Mouse (Mus musculus) liver (tissue): ENCODE data around the gene Tlcd2.
"Not testable (repeated sequence)": the region's sequence is repeated elsewhere in the genome, so short reads cannot be mapped to it uniquely, and the experiment has no call there.

Experiments
- DNase-seq: peaks from one replicate; pipeline ENCODE4 v3.0.0-alpha.2; 2020; ENCODE audit warnings: mixed read lengths

Gene Tlcd2

GRCm38 (mm10) chr11:75450304-75450908 is 11.1 kb upstream of the Tlcd2 start:
- DNase-seq: peak; percentile 77

GRCm38 (mm10) chr11:75450936-75451335 is 10.6 kb upstream of the Tlcd2 start:
- peak; percentile 83 for DNase-seq

DNA sequence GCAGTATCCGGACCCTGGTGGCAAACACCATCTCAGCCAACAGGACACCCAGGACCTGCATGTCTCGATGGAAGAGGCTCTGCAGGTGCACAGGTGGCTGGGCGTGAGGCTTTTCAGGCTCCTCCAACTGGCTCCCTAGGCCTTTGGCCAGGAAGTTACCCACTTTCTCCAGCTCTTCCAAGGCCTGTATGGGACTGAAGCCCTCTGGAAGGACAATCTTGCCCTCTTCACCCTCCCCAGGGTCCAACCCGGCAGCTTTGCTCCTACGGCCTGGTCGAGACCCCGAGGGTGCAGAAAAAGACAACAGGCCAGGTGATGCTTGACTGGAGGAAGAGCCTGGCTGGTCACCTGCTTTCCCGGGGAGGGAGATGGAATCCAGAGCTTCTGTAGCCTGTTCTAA is 9.4 kb upstream of the Tlcd2 start:
- DNase-seq: no peak

GRCm38 (mm10) chr11:75452812-75453557 is 8.5 kb upstream of the Tlcd2 start:
- DNase-seq: no peak

GRCm38 (mm10) chr11:75453991-75454930 is 7.3 kb upstream of the Tlcd2 start, which contains the start of gene Wdr81:
Gene Wdr81 (minus strand): TSS chr11:75454717.
- DNase-seq: peak; percentile 91

- no peak for DNase-seq
Observed at GRCm38 (mm10) chr11:75455041-75455736, 6.3 kb upstream of the Tlcd2 start.

- not testable (repeated sequence) for DNase-seq
Observed at GRCm38 (mm10) chr11:75455971-75456370, 5.5 kb upstream of the Tlcd2 start.

DNA sequence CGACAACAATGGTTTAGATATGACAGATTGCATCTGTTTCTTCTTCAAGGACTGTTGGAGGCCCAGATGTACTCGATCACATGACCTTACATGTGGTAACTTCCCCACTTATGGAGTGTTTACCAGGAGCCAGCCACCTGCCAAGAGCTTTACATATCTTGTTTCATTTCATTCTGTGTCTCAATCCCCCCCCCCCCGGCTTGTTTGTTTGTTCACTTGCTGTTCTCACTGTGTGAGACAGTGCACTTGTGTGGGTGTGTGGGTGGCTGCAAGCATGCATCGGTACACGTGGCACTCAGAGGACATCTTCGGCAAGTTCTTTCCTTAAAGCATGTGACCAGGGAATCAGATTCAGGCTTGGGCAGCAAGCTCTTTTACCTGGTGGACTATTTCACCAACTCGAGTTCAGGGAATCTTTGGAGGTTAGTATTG is 5.1 kb upstream of the Tlcd2 start:
- DNase-seq: no peak

DNA sequence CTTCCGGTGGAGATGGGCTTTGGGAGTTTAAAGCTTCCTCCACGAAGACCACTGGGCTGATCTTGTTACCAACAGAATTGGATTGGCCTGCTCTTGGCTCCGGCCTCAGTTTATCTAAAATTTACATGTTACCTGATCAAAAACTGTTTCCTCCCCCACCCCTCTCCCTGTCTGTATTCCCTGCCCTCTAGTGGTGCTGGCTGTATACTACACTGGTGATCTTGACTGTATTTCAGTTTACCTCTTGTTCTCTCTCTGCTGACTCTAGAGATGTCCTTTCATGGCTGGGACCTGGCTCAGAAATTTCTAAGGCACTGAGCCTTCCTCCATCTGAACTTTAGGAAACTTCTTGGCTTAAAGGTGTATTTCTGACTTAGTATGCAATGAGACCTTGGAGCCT is 3.3 kb upstream of the Tlcd2 start:
- peak; percentile 79 for DNase-seq

- peak; percentile 32 for DNase-seq
Observed at GRCm38 (mm10) chr11:75458628-75459041, 2.9 kb upstream of the Tlcd2 start.

GRCm38 (mm10) chr11:75459141-75459711 is 2.3 kb upstream of the Tlcd2 start:
- DNase-seq: peak; percentile 2

GRCm38 (mm10) chr11:75459751-75460102 is 1.8 kb upstream of the Tlcd2 start:
- DNase-seq: peak; percentile 58

- DNase-seq: peak; percentile 94
Observed at GRCm38 (mm10) chr11:75460103-75460843, 1.2 kb upstream of the Tlcd2 start.

DNA sequence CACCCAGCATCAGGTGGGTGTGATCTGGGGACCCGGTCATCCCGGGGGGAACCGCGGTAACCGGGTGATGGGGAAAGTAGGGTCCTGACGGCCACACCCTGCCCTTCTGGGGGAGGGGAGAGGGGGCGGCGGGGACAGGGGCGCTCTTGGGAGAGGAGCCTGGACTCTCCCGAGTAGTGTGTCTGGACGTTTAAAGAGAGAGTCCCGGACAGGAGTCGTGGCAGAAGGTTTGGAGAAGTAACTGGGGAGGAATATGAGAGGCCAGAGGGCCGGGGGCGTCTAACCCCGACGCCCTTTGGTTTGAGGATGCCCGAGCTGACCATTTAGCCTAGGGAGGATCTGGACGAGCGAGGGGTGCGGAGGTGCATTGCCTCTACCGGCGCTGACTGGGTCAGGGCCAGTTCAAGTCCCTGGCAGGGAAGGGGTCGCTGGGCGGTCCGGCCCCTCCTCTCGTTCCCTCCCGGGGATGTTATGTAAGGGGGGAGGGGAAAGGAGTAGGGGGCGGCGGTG is 283 bp downstream of the Tlcd2 start:
- no peak for DNase-seq

DNA sequence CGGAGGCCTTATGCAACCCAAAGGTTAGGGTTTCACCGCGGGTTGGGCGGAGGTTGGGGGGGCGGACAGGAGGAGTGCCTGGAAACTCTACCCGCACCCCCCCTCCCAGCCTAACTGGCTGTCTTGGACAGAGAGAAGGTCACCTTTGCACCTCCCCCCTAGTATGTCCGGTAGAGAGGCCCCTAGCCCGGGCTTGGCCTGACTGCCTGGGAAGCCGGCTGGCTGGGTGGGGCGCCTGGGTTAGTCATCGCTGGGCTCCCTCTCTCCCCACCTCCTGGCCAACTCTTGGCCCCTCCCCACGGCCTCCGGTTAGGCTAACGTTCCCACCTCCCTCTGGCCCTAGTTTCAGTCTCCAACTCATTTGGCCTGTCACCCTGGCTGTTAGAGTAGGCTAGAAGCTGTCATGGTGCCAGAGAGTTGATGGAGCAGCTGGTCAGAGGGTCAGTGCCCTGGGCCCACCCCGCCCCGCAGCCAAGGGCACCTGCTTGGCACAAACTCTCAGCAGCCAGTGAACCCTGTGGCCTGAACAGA is 803 bp downstream of the Tlcd2 start:
- DNase-seq: peak; percentile 90

GRCm38 (mm10) chr11:75462865-75463336 is 1.4 kb downstream of the Tlcd2 start:
- DNase-seq: peak; percentile 98

DNA sequence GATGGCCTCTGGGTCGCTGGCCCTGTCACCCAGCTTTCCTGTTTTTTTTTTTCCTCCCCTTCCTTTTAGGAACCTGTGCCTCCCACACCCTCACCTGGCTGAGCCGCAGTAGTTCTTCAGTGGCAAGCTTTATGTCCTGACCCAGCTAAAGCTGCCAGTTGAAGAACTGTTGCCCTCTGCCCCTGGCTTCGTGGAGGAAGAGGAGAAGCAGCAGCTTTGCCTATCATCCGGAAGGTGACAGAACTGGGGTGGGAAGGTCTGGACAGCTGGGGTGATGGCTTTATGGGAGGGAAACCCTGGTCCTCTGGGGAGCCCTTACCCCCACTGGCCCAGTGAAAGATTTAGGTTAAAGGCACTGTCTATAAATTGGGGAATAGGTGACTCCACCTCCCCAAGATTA is 2.1 kb downstream of the Tlcd2 start:
- DNase-seq: no peak

DNA sequence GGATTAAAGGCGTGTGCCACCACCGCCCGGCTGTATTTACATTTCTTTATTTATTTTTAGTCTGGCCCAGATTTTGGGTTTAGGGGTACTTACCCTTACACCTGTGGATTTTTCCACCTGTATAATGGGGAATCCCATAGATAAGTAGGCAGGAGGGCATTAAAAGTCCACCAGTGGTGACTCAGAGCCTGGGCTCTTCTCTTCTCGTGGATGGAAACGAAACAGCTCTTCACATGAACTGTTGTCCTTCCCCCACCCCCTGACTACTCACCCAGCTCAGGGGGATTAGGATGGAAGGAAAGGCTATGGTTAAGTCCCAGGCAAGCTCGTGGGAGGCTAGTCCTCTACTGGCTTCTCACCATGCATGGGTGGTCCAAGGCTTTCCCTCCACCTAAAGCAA is 2.9 kb downstream of the Tlcd2 start:
- no peak for DNase-seq

DNA sequence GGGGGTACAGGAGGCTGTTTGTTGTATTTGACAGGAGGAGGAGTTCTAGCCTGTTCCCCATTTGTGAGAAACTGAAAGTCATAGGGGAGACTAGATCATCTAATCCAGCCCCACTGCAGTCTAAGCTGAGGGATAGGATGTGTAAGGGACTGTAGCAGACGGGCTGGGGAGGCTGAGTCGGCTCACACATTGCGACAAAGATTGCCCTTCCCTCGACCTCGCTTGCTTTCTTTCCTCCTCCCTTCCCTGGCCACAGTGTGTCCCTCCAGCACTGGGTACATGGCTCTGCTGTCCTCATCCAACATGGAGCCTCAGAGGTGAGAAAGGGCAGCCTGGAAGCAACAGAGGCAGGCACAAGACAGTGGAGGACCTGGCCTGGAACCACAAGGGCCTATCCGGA is 3.5 kb downstream of the Tlcd2 start:
- no peak for DNase-seq

DNA sequence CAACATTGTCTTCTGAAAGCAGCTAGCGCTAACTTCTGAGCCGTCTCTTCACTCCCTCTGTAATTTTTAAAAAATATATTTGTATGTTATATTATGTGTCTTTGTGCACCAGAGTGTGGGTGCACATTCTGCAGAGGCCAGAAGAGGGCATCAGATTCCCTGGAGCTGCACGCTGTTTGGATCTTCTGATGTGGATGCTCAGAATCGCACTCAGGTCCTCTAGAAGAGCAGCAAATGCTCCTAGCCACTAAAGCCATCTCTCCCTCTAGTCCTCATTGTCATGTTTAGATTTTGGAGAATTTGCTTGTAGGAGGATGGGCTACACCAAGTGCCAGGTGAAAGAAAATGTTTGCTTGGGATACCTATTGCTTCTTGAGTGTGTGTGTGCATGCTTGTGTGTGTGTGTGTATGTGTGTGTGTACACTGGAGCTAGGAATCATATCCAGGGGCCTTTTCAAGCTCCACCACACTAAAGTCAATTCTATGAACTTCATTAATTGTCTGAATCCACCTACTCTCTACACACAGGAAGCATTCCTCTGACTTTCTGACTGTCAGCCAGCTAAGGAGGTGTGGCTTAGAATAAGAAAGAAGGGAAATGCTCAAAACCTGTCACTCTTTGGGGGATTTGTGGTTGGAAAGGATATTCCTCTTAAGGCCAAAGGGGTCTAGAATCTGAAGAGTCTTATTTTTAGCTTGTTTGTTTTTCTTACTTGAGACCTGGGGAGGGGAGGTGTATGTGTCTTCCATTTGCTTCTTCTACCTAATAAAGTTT is 5.4 kb downstream of the Tlcd2 start:
- no peak for DNase-seq
